Mouse (Mus musculus): ENCODE results near the gene Pth2. TPM values are rescaled to one million over a fixed set of nuclear protein-coding genes. Genes with fewer than 3 reads are reported as not detected.
A peak's percentile ranks its signal among the peaks of the same experiment; 100 is the strongest.
"Not testable (repeated sequence)": the region's sequence is repeated elsewhere in the genome, so short reads cannot be mapped to it uniquely, and the experiment has no call there.

Gene Pth2
- total RNA-seq (2021) = not detected
- long read RNA-seq, experiment 1 = 0 reads
- long read RNA-seq, experiment 2 = 0 reads

- DNase-seq = no peak
Measured at GRCm38 (mm10) chr7:45180896-45181477, at the start of gene Pth2. Pth2 (plus strand) TSS chr7:45180995.

- DNase-seq = no peak
Measured at GRCm38 (mm10) chr7:45131850-45132249, 48.9 kb upstream of the Pth2 start.

GRCm38 (mm10) chr7:45133446-45134159 is 47.2 kb upstream of the Pth2 start:
- DNase-seq = no peak

GRCm38 (mm10) chr7:45134544-45135026 is 46.2 kb upstream of the Pth2 start:
- DNase-seq = no peak

- no peak for DNase-seq
Measured at GRCm38 (mm10) chr7:45135370-45135769, 45.4 kb upstream of the Pth2 start.

GRCm38 (mm10) chr7:45135993-45136567 is 44.7 kb upstream of the Pth2 start, which contains the start of the genes Gm45713 and Flt3l:
Gm45713 (minus strand) TSS chr7:45136231.
Flt3l (minus strand) TSS chr7:45136432.
- DNase-seq = peak; percentile 96

GRCm38 (mm10) chr7:45137171-45138006 is 43.4 kb upstream of the Pth2 start:
- DNase-seq = no peak

GRCm38 (mm10) chr7:45138403-45138802 is 42.4 kb upstream of the Pth2 start:
- DNase-seq = no peak

GRCm38 (mm10) chr7:45139904-45140723 is 40.7 kb upstream of the Pth2 start:
- DNase-seq = no peak

GRCm38 (mm10) chr7:45141319-45141718 is 39.5 kb upstream of the Pth2 start:
- no peak for DNase-seq

- no peak for DNase-seq
Measured at GRCm38 (mm10) chr7:45141914-45142313, 38.9 kb upstream of the Pth2 start.

GRCm38 (mm10) chr7:45144368-45145174 is 36.2 kb upstream of the Pth2 start:
- no peak for DNase-seq

- no peak for DNase-seq
Measured at GRCm38 (mm10) chr7:45145460-45145859, 35.3 kb upstream of the Pth2 start.

GRCm38 (mm10) chr7:45147267-45147666 is 33.5 kb upstream of the Pth2 start:
- DNase-seq = no peak

GRCm38 (mm10) chr7:45147899-45148298 is 32.9 kb upstream of the Pth2 start:
- DNase-seq = no peak

GRCm38 (mm10) chr7:45148534-45149098 is 32.2 kb upstream of the Pth2 start:
- DNase-seq = no peak

GRCm38 (mm10) chr7:45149545-45149944 is 31.2 kb upstream of the Pth2 start:
- DNase-seq = no peak

- no peak for DNase-seq
Measured at GRCm38 (mm10) chr7:45150321-45150720, 30.5 kb upstream of the Pth2 start.

- no peak for DNase-seq
Measured at GRCm38 (mm10) chr7:45151303-45151702, 29.5 kb upstream of the Pth2 start.

- DNase-seq = not testable (repeated sequence)
Measured at GRCm38 (mm10) chr7:45153052-45153451, 27.7 kb upstream of the Pth2 start.
